Mouse (Mus musculus) megakaryocyte, embryonic 14.5 days (primary cell): Measurements from ENCODE around the gene Lcn11.

ENCODE experiments used
- FLI1 ChIP-seq: IDR thresholded peaks from 2 replicates; pipeline ENCODE4 v1.6.1; 2012; ENCODE audit warnings: low read length, inconsistent platforms, mixed read lengths
- GATA1 ChIP-seq: IDR thresholded peaks from 3 replicates; pipeline ENCODE4 v1.6.1; 2012; ENCODE audit warnings: mixed read lengths, low read length, inconsistent platforms, borderline replicate concordance

GRCm38 (mm10) chr2:25824751-25825150 lies 47.9 kb downstream of the Lcn11 start:
- TF ChIP-seq GATA1 (no peak), FLI1 (no peak)
